Mouse (Mus musculus) CH12F3 (cell line): ENCODE measurements around the gene Apba1.

Experiments used
- in situ Hi-C: fragments of 300-500 bp; cut with MboI; formaldehyde crosslinking; loops from 2 replicates; pipeline ENCODE4 v1.14.3; 2020; ENCODE audit warnings: low sequenced_read_pairs

Gene Apba1

DNA sequence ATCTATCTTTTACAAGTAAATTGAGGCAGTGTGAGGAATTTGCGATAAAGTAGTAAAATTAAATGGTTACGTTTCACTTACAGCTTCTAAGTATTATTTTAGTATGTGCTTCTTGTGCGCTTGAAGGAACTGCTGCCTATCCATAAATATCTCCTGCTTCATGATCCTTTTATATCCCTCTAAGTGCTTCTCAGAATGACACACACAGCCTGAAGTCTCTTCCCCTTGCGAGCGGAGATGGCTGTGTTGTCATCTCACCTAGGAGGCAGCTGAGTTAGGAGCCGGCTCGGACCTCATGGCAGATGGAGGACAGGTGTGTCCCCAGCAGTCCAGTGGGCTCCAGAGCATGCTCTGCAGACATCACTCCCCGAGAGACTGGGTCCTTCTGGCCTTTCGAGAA, 163.9 kb downstream of the Apba1 start:
- in situ Hi-C loops, result no loop called here

DNA sequence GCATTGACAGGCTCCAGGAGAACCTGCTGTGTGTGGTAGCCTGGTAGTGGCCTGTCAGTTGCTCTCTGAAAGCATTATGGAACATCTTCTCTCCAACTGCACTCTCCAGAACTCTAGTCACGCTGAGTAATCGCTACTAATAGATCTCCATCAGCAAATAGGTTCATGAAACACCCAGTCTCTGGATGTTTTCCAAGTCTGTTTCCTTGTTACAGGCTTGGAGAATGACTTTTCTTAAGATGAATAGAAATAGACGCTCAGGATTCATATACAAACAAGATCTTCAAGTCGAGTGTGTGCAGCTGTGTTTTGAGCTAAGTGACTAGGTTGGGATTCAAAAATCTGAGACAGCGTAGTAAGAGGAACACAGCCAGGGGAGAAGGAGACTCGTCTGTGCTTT, 165.4 kb downstream of the Apba1 start:
- in situ Hi-C loops, result no loop called here

DNA sequence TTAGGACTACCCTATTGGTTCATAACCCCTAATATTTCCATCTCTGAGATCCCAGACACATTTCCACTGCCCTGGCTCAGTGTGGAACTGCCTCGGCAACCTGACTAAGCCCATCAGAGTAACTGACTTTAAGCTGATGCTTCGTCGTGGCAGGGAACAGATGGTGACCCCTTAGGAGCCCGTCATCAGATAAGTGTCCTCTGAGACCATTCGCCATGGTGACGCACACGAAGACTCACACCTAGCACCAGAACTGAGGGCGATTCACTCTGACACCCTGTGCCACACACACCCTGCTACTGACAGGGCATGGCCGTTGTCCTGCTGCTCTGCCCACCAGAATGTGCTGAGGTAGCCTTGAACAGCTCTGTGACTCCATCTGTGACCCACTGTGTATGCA, 166.1 kb downstream of the Apba1 start:
- in situ Hi-C loops, result no loop called here

DNA sequence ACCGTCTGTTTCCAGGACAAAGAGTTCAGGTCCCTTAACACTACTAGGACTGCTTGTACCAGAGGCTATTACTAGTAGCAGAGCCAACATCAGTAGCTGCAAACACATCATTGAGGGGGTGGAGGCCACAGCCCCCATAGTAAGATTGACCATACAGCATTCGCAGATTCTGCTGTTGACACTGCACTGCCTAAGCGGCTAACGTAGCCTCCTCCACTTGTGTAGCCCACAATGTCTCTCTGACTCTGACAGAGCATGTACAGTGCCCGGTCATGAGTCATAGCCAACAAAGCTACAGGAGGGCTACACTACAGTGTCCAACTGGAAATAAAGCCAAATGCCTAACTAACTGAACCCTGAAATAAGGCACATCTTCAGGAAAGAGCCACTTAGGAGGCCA, 166.9 kb downstream of the Apba1 start:
- in situ Hi-C loops, result no loop called here

DNA sequence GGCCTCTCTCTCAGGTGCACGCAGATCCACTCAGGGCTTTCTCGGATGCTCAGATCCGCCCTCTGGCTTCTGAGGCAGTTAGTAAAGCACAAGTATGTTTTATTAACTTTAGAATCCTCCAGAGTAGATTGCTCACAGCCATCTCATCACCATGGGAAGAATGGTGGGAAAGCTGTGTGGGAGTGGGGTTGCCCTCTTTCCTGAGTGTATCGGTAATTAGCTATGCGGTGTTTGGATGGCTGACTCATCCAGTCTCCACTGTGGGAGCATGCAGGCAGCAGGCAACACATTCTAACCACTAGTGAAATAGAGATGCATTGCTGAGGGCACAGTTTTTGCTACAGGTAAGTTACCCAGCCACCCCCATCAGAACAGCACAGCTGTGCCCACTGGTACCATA, 172.1 kb downstream of the Apba1 start:
- in situ Hi-C loops, result no loop called here

DNA sequence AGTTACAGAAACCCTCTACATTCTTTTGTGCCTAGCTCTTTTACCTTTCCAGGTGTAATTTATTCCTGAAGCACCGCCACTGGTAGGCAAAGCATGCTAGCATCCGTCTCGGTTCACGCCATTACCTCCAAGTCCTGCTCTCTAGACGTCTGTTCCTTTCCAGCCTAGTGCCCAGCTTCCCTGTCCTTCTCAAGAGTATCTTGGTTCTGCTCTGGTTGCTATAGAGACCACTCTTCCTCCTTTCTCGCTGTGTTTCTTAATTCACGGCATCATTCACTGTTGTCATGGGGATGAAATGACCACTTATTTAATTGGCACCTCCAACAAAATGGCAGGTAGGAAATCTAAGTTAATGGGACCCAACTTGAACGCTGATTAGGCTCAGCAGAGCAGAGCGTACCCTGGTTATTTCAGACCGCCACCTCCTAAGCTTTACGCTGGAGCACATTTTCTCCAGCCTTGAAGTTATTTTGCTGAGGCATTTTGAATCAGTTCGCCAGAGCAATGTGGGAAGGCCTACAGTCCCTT, 182.8 kb downstream of the Apba1 start:
- in situ Hi-C loops, result no loop called here

DNA sequence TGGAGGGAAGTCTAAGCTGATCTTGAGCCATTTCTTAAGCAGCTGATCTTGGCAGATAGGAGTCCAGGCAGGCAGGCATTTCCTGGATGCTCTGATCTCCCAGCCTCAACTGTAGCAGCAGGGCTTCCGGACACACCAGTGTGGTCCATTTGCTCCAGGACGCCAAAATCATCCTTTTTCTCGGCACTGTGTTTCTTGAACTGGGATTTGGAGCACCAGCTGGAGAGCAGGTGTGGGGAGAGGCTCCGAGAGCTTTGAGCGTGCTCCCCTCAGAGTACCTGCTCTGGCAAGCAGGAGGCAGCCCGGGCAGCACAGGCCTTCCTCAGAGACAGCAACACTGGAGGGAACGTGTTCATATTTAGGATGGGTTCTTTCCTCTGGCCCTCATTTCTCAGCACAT, 184.2 kb downstream of the Apba1 start:
- in situ Hi-C loops, result no loop called here

DNA sequence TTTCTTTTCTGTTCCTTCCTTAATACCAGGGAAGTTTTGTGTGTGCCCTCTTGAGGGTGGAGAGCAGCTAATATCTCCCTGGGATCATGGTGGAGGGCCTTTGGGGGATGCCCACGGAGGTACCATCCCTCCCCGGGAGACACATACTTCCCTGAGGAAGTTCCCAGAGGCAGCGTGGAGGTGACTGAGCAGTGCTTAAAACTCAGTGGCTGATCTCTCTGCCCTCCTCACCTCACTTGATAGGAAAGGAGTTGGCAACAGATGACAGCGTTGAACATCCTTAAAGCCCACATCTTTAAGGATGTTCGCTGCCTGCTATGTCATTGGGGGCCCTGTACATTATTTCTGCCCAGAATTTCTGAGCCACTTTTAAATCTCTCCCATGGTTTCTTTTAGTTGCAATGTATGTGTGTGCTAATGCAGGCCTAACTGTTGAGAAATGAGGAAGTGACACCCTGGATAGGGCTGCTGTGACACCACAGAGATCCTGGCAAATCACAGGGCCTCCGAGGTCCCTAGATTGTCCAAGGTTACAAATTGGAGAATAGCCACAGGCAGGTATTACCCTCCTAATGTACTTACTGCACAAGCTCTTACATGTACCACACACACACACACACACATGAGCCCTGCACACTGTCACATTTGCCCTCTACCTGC, 187.5 kb downstream of the Apba1 start:
- in situ Hi-C loops, result no loop called here

DNA sequence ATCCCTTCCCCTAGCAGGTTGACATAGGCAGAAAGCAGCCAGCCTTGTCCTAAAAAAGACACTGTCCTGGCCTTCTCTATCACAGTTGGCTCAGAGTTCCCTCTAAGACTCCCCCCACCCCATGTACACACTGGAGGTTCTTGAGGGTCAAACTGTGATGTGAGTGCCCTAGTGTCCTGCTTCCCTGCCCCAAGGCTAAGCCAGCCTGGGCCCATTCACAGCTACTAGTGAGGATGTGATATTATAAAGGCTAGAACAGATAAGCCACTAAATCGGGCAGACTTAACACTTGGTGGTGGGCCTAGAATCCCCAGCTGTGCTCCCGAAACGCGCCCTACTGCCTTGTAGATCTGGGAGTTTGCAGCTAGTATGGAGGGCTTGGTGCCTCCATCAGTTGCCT, 188.1 kb downstream of the Apba1 start:
- in situ Hi-C loops, result no loop called here

DNA sequence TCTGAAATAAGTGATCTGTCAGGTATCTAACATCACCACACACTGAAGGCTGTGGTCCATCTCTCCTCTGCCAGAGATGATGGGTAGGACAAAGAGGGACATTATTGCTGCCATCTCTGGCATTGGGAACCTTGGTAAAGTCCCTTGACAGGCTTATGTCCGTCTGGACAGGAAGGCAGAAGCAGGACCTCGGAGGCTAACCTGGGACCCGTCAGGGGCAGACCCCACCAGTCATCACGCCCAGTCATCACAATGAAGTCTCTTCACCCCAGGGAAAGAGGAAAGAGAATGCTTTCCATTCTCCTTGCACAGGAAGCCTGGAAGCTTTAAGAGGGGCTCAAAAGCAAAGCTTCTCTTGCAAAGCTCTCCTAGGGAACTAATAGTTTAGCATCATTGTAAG, 189.2 kb downstream of the Apba1 start:
- in situ Hi-C loops, result no loop called here

DNA sequence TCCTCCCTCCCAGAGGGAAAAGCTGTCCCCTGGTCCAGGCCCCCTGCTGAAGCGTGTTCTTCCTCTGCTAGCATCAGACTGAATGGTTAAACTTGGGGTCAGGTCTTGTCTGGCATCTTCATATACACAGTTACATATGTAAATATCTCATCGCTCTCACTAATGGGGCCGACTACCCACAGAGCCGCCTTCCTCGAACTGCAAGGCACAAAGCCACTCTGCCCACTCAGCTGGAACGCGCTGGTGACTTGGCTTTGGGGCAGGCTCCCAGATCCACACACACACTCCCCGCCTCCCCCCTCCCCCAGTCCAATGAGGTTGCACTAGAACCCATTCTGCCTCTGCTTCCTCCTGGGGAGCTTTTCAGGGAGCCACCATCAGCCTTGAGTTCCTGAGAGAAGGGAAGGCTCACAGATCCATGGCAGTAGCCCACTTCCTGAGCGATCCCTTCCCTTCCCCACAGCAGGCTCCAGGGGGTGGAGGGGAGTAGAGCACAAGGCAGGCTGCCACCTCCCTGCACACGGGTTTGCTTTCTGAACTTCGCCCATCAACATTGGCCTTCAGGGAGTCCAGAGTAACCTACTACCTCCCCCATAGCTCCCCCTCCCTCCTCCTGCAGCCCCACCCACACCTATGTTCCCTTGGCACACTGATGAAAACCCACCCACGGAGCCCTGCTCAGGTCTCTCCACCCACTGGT, 189.8 kb downstream of the Apba1 start:
- in situ Hi-C loops, result no loop called here

DNA sequence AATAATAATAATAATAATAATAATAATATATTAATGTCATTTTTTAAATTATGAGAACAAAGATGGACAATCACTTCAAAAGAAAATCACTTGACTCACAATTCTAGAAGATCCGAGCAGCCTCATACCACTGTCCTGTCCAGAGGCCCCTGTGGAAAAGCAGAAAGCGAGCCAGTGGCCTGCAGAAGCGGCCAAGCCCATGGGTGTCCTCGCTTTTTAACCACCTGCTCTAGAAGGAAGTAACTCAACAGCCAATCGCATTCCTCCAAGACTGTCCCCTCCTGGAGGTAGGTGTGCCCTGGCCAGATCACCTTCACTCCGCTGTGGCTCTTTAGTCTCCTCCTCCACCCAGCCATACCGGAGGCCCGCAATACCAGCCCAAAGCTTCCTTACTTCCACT, 196.8 kb downstream of the Apba1 start:
- in situ Hi-C loops, result loop anchor here (10.0 kb wide), 1 partner anchor 91 kb away; no protein-coding TSS in a partner anchor

DNA sequence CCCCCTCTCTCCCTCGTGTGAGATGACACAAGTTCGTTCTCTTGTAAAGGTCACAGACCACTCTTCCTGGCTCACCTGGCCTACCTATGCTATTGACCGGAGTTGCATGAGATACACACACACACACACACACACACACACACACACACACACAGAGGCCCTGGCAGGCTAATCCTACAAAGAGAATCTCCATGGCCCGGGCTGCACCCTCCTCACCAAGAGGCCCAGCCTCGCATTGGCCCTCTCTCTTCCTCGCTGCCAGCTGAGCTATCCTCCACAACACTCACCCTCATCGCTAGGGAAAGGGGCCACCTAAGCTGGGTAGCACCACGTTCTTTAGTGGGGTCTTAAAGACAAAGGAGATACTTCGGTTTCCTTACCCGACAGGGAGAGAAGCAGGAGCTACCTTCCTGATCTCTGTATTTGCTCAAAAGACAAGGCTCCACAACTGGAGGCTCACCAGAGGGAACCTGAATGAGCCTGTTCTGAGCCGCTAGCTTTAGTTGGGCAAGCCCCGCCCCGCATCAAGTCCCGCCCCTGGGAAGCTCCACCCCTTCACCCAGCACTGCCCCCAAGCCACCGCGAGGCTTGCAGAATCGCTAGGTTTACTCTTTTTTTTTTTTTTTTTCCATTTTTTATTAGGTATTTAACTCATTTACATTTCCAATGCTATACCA, 197.8 kb downstream of the Apba1 start:
- in situ Hi-C loops, result loop anchor here (10.0 kb wide), 1 partner anchor 92 kb away; no protein-coding TSS in a partner anchor

DNA sequence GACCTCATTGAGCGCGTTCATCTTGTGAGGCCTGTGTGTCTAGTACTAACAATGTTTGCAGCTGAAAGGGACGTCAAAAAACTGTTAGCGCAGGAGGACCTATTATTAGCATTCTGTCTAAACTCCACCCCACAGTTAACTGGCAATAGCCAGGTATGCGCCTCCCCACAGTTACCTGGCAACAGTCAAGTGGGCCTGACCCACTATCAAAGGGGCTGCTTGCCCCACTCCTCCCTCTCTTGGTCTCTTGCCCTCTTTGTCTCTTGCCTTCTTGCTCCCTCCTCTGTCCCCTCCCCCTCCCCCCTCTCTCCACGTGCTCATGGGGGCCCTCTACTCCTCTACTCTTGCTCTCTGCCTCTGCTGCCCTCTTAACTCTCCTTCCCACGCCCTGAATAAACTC, 198.9 kb downstream of the Apba1 start:
- in situ Hi-C loops, result loop anchor here (10.0 kb wide), 1 partner anchor 93 kb away; no protein-coding TSS in a partner anchor

DNA sequence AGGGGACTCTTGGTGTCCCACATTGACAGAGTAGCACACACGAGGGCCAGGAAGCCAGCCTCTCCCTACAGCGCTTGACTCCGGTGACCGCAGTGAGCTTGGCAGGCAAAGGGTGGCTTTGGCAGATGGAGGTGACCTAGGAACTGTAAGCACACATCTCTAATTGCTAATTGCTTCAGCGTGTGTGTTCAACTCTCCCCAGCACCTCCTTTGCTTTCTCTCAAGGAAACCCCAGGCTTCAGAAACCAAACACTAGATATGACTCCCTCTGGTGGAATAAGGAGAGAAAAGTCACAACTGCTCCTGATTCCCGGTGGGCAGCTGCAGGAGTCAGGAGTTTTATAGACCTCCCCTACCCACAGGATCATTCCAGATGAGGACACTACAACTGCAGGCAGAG, 200.2 kb downstream of the Apba1 start:
- in situ Hi-C loops, result loop anchor here (10.0 kb wide), 1 partner anchor 94 kb away; no protein-coding TSS in a partner anchor

DNA sequence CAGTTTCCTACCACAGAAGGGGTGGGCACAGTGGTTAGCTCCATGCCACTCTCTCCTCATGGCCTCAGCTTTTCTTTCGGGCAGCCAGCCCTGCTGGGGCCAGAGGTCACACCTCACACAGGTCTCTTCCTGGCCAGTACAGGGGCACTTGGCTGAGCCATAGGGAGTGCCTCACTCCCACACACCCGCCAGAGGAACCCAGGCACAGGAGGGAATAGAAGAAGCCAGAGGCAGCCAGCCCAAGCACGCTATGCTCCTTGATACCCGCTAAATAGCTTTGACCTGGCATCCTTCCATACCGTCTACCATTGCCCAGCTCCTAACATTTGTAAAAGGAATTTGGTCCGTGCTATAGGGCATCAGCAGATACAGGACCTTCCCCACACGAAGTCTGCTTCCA, 201.2 kb downstream of the Apba1 start:
- in situ Hi-C loops, result loop anchor here (10.0 kb wide), 1 partner anchor 95 kb away; no protein-coding TSS in a partner anchor

DNA sequence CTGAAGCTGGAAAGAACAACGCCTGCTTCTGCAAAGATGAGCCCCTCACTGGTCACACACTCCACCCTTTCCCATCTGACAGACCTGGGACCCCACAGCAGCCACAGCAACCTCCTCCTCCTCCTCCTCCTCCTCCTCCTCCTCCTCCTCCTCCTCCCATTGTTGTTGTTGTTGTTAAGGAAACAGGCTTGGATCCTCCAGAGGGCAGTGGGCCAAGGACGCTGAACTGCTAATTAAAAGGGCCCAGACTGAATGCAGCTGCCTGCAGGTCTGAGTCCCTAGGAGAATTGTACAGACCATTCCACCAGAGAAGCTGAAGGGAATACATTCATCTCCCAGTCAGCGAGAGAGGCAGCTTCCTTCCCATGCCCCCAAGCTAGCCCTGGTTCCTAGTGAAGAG, 201.6 kb downstream of the Apba1 start:
- in situ Hi-C loops, result no loop called here

DNA sequence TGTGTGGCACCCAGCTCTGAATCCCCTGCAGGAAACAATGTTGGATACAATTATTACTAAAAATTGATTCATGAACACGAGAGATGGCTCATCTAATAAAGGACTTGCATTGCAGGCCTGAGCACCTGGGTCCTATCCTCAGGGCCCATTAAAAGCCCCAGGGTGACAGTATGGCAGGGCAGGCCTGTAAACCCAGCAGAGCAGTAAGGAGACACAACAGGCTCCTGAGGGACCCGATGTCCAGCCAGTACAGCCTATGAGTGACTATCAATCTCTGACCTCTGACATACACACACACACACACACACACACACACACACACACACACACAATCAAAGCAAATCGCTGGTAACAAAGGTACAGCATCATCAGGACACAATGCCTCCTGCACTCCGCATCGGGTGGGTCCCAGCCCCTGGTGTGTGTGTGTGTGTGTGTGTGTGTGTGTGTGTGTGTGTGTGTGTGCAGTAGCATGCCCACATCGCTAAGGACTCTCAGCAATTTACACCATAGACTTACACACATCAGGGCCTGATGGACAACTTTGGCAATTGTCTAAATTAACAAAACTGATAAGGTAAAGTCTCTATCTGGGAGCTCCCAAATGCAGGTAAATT, 202.3 kb downstream of the Apba1 start:
- in situ Hi-C loops, result no loop called here

DNA sequence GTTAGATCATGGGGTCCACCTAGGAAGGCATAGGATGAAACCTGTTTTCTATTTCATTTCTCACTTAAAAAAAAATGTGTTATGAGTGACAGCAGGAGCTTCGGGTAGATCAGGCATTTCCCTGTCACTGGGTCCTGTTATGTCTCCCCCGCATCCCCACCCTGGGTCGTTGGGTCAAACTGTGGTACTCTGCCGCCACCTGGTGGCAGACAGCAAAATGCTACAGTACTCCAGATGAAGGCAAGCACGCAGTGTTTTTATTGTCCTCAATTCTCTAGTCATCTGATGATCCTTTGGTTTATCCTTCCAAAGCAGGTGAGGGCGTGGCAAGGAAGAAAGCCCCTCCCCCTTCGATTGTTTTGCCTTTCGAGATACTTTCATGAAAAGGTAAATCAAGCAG, 202.8 kb downstream of the Apba1 start:
- in situ Hi-C loops, result no loop called here

DNA sequence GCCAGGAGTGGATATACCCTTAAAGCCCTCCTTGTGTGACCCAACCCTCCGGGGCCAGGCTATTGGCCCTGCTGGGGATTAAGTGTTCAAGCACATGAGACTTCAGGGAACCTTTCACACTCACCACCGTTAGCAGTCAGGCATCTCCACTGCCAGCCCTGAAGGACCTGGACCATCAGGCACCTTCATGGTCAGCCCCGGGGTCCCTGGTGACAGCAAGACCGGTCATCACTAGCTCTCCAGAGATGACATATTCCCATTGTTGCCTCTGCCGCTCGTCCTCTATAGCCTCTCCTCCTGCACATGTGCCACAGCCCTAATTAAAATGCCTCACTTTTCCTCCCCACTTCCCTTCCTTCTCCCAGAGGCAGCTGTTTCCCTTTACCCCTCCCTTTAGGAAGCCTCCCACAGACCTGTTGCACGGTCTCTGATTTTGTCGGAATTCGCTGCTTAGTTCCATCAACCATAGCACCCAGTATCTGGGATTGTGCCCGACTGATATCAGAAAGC, 205.8 kb downstream of the Apba1 start:
- in situ Hi-C loops, result no loop called here

DNA sequence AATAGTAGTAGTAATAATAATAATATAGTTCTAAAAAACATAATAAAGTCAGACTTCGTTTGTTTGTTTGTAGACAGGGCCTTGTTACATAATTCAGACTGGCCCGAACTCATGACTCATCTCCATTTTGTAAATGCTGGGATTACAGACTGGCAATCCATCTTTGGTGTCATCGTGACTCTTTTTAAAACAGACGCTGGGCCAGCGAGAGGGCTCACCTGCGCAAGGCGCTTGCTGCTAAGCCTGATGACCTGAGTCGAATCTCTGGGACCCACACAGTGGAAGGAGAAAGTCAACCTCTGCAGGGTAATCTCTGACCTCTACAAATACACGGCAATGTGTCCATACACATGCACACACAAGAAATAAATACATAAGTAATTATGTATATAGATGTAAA, 207.7 kb downstream of the Apba1 start:
- in situ Hi-C loops, result no loop called here
